Mouse (Mus musculus): ENCODE results near the gene Dip2b.

GRCm38 (mm10) chr15:100235208-100235965, 196.9 kb downstream of the Dip2b start:
- TF ChIP-seq CTCF (IDR thresholded peaks at IDR 0.05; ENCODE audit: control insufficient read depth, insufficient read depth, insufficient replicate concordance, low read depth, low read length), result no peak
- no peak for TF ChIP-seq POLR2A (IDR thresholded peaks at IDR 0.05; ENCODE audit: control insufficient read depth, low read depth, low read length)
